Mouse (Mus musculus): ENCODE data around the gene Cpb1. TPM values are rescaled to one million over a fixed set of nuclear protein-coding genes. Genes with fewer than 3 reads are reported as not detected.

Cpb1 gene
- polyA plus RNA-seq (2017; shearing (Covaris generic)) = not detected

GRCm38 (mm10) chr3:20275633-20276032 is at the start of gene Cpb1:
Cpb1 (minus strand) TSS chr3:20275733.

DNA sequence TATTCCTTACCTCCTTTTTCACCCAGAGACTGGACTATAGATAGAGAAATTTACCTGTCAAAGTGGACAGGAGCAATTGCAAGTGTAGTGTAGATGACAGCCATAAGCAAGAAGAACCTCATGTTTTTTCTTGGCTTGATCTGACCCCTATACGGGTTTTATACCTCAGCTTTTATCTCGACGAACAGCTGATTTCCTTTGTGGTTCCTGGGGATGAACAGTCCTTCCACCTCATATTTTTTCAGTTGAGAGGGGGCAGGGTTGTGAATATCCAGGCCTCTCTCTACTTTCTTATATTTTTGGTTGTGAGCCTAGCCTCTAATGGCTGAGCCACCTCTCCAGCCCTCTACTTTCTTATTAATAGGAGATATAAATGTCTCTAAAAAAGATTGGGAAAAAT is 33.5 kb downstream of the Cpb1 start, which contains the start of gene Cpa3:
TSS of gene Cpa3 (minus strand) at position 132 of the 400 bp plus-strand sequence.

Other genes starting within 250 kb of the Cpb1 start
- gene Hps3, start 240.4 kb downstream of the Cpb1 start, polyA plus RNA-seq (2017; shearing (Covaris generic)) = 51.2 TPM
- gene Hltf, start 217.9 kb downstream of the Cpb1 start, polyA plus RNA-seq (2017; shearing (Covaris generic)) = 46.1 TPM
- gene Gyg, start 120.4 kb downstream of the Cpb1 start, polyA plus RNA-seq (2017; shearing (Covaris generic)) = 24.6 TPM
- not detected for gene Cpa3, start 33.6 kb downstream of the Cpb1 start, polyA plus RNA-seq (2017; shearing (Covaris generic))
- not detected for gene Agtr1b, start 91.4 kb upstream of the Cpb1 start, polyA plus RNA-seq (2017; shearing (Covaris generic))

Measured in naive thymus-derived CD4-positive, alpha-beta T cell, adult 5 months (primary cell).